Mouse (Mus musculus) pancreas, adult 10 weeks (tissue): Measurements from ENCODE around the gene Lins1. TPM values are rescaled to one million over a fixed set of nuclear protein-coding genes. Genes with fewer than 3 reads are reported as not detected.

ENCODE experiments used
- polyA plus RNA-seq: library from polyadenylated mRNA; stranded (reverse); fragments of 350-450 nt; fragmentation: Illumina TruSeq; extraction: RNeasy Lipid Tissue Mini Kit (QIAGEN cat#74804); gene quantifications from one replicate; pipeline ENCODE4 v1.2.3, GENCODE M21; 2015; ENCODE audit warnings: low read depth, low replicate concordance; ENCODE audit not compliant: insufficient read depth

Gene Lins1
- polyA plus RNA-seq, result 4.1 TPM

DNA sequence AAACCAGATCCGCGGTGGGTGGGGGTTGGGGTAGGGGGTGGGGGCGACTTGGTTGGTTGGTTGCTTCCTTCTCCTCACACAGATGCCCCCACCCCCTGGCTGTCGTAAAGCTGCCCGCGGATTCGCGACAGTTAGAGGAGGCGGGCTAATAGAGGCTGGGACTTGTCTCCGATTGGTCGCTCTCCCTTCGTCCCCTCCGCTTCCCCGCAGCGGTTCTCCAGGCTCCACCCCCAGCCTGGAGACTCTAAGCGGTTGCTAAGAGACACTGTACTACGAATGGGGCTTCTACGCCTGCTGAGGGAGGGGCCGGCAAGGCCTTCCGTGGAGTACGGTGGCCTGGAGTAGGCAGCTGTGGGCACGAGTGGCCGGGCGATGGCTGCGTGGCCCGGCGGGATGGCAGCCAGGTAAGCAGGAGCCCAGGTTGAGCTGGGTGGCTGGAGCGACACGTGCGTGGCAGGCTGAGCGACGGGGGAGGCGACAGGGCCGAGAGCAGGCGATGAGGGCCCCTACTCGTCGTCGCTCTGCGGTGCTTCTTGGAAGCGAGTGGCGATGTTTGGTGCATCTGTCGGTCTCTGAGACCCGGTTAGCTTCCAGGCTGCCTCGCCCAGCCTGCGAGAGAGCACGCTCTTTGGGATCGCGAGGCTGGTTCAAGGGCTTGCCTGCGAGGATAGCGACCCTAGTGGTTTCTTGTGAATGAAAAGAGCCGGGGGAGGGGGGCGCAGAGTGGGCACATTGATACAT is at the start of gene Lins1:
Gene Lins1, plus strand, starts transcription at position 270 of the 741 bp plus-strand sequence.

DNA sequence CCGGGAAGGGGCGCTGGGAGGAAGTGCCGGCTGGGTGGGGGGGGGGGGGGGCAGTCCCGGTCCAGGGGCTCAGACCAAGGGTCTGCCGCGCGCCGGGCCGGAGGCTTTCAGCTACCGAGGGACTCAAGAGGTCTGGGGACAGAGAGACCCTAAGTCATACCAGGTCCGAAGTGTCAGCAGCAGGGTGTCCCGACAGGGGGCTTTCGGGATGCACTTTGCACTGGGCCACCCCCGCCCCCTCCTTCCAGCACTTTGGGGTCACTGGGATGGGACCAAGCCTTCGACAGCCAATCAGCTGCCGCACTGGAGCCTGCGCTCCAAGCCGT is 432 bp upstream of the Lins1 start, which contains the start of gene Asb7:
Gene Asb7, minus strand, starts transcription at position 303 of the 326 bp plus-strand sequence.

DNA sequence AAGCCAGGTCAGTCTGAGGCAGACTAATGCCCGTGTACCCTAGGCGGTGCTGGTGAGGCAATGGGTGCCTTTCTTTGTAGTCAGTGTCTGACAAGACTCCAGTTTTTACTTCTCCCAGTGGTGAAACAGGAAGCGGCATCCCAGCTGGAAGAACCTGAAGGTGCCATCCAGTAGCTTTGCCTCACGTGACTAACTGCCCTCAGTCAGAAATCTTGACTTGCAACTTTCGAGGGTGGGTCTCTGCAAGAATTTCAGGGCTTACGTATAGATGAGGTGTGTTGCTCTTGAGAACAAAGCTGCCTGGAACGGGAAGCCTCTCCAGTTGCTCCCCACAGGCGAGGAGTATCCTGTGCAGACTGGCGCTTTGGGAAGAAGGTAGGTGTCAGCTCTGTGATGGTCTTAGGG is 53.7 kb downstream of the Lins1 start, which contains the start of gene Cers3:
Gene Cers3, plus strand, starts transcription at position 128 of the 405 bp plus-strand sequence.

Other genes with a start within 250 kb of the Lins1 start
- 1.7 TPM for gene Asb7, start 293 bp upstream of the Lins1 start, polyA plus RNA-seq
- gene Cers3, start 53.6 kb downstream of the Lins1 start, polyA plus RNA-seq, result not detected
- 0.20 TPM for gene Adamts17, start 149.8 kb downstream of the Lins1 start, polyA plus RNA-seq